Mouse (Mus musculus) brain, adult 2 months (tissue): ENCODE measurements around the gene Rnase13.

Experiments used
- DNase-seq: peaks from one replicate; pipeline ENCODE4 v3.0.0; 2011; ENCODE audit warnings: low read depth, low spot score

The Rnase13 gene

DNA sequence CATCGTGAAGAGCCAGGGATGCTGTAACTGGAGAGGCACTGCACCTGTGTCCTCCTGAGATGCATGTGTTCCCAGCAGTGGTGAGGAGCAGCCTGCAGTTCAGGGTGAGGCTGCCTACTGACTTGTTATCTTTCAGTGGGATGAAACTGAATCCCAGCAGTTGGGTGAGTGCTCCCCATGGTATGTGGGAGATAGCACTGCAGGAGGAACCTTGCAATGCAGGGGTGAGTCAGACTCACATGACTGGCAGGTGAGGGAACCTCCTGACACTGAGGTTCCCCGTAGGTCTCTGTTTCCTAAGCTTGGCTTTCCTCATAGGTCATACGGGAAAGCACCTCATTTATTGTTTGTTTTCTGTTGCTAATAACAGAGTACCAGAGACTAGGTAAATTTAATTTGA, 45.1 kb downstream of the Rnase13 start:
- DNase-seq, result peak; percentile 8

DNA sequence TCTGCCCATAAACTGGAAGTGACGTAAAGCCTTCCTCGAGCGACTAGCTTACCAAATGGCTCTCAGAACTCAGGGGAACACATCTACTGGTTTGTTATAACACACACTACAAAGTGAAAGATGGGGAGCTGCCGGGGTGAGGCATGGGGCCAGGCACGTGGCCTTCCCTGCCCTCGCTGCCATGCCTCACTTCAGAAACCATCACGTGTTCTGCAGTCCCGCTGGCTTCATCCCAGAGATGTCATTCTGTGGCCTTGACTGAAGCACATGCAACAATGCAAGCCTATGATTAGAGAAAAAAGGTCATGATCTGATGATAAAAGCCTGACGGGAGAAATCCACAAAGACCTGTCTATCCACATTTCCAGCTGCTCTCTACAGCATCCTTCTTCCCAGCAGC, 50.8 kb downstream of the Rnase13 start:
- peak; percentile 15 for DNase-seq
